Comparison of ENCODE assay signal across 8 mouse cellular contexts in genomic region chr8:111732004-111732403, GRCm38 (mm10). TPM values are rescaled to one million over a fixed set of nuclear protein-coding genes. Genes with fewer than 3 reads are reported as not detected.
DNase-seq lines count a peak whose midpoint lies in the region; ATAC-seq and TF ChIP-seq lines count a peak whose summit lies in the region.

No protein-coding gene starts in this region.

- no peaks in the 10 kb centered on the region for H3K27me3 ChIP-seq in embryonic facial prominence, embryonic 13.5 days
- no peaks in the 10 kb centered on the region for H3K27me3 ChIP-seq in limb, embryonic 10.5 days (ENCODE audit: low read depth, poor library complexity, severe bottlenecking)
- no peaks in the 10 kb centered on the region for H3K27me3 ChIP-seq in midbrain, embryonic 13.5 days
- no peaks in the 10 kb centered on the region for H3K27me3 ChIP-seq in small intestine, adult 2 months (ENCODE audit: control insufficient read depth, insufficient read depth, low read length)

- peak overlapping the region; percentile 74 for H3K4me3 ChIP-seq in embryonic facial prominence, embryonic 13.5 days
- H3K4me3 ChIP-seq in limb, embryonic 10.5 days: peak overlapping the region; percentile 92
- peak overlapping the region; percentile 75 for H3K4me3 ChIP-seq in midbrain, embryonic 13.5 days (replicated peaks)
- H3K4me3 ChIP-seq in small intestine, adult 2 months (ENCODE audit: low read depth, low read length): peak overlapping the region; percentile 94

- peak; percentile 78 for TF ChIP-seq POLR2A in small intestine, adult 2 months (IDR thresholded peaks at IDR 0.05; ENCODE audit: low read depth, low read length)

- H3K27ac ChIP-seq in embryonic facial prominence, embryonic 13.5 days: peak overlapping the region; percentile 80
- peak overlapping the region; percentile 93 for H3K27ac ChIP-seq in limb, embryonic 10.5 days
- peak overlapping the region; percentile 88 for H3K27ac ChIP-seq in midbrain, embryonic 13.5 days
- H3K27ac ChIP-seq in small intestine, adult 2 months (ENCODE audit: insufficient read depth, low read depth, low read length): peak overlapping the region; percentile 89

- no peaks in the 10 kb centered on the region for H3K9me3 ChIP-seq in embryonic facial prominence, embryonic 13.5 days
- H3K9me3 ChIP-seq in limb, embryonic 10.5 days (replicated peaks): no peaks in the 10 kb centered on the region
- H3K9me3 ChIP-seq in midbrain, embryonic 13.5 days: no peaks in the 10 kb centered on the region

- peak overlapping the region; percentile 85 for H3K9ac ChIP-seq in embryonic facial prominence, embryonic 13.5 days
- peak overlapping the region; percentile 89 for H3K9ac ChIP-seq in midbrain, embryonic 13.5 days (replicated peaks)

- WGBS in embryonic facial prominence, embryonic 13.5 days: under 1% methylated on average over 38 of the region's 41 CpGs
- WGBS in limb, embryonic 10.5 days: under 1% methylated on average over 40 of the region's 41 CpGs
- WGBS in midbrain, embryonic 13.5 days: under 1% methylated on average over 39 of the region's 41 CpGs
- WGBS in small intestine, adult 2 months: under 1% methylated on average over 41 of the region's 41 CpGs

- peak; percentile 95 for DNase-seq in 3T3-L1 (ENCODE audit: low read depth, low spot score)
- DNase-seq in adrenal gland, postnatal 36 days: peak; percentile 99 to 100
- peak; percentile 98 to 99 for DNase-seq in heart, adult 18-20 months
- DNase-seq in kidney, adult 18-20 months: peak; percentile 99
- DNase-seq in limb, embryonic 10.5 days (ENCODE audit: low spot score): peak; percentile 98

- peak; percentile 87 for ATAC-seq in embryonic facial prominence, embryonic 13.5 days (ENCODE audit: insufficient number of reproducible peaks, insufficient read depth, low FRiP score, low TSS enrichment, low read depth)
- ATAC-seq in midbrain, embryonic 13.5 days: peak; percentile 94

- H3K36me3 ChIP-seq in embryonic facial prominence, embryonic 13.5 days: 0 out of 2 replicates have a peak, but pooled peaks cover under 1% of the 10 kb centered on the region
- peaks cover 4% of the 10 kb centered on the region; the same call in 1 of the 2 replicates for H3K36me3 ChIP-seq in limb, embryonic 10.5 days
- H3K36me3 ChIP-seq in midbrain, embryonic 13.5 days: no peaks in the 10 kb centered on the region
- no peaks in the 10 kb centered on the region for H3K36me3 ChIP-seq in small intestine, adult 2 months (ENCODE audit: control insufficient read depth, insufficient read depth, low read length)

- peaks cover 83% of the 10 kb centered on the region for H3K4me1 ChIP-seq in embryonic facial prominence, embryonic 13.5 days
- peaks cover 90% of the 10 kb centered on the region for H3K4me1 ChIP-seq in limb, embryonic 10.5 days
- H3K4me1 ChIP-seq in midbrain, embryonic 13.5 days (replicated peaks): peaks cover 95% of the 10 kb centered on the region
- peaks cover 78% of the 10 kb centered on the region for H3K4me1 ChIP-seq in small intestine, adult 2 months (ENCODE audit: control insufficient read depth, insufficient read depth, insufficient read length, low read length)

- H3K4me2 ChIP-seq in embryonic facial prominence, embryonic 13.5 days: peak overlapping the region; percentile 74
- H3K4me2 ChIP-seq in midbrain, embryonic 13.5 days (replicated peaks): peak overlapping the region; percentile 84

- no peak for TF ChIP-seq CTCF in small intestine, adult 2 months (IDR thresholded peaks at IDR 0.05; ENCODE audit: extremely low read depth, insufficient read length, insufficient replicate concordance, low read depth, low read length)

RNA-seq across cellular contexts. Expression of gene Bcar1, which starts 11.6 kb away (rescaled TPM):
- total RNA-seq in adrenal gland, postnatal 36 days (2021): 10 to 100 TPM; 68.5 to 75.7 TPM
- polyA plus RNA-seq in embryonic facial prominence, embryonic 13.5 days (2015; fragmentation: Nextera tagmentation; extraction: Ambion mirVana): 35.6 and 37.3 TPM in 2 replicates
- total RNA-seq in heart, adult 18-20 months (2021): 10 to 100 TPM; 18.9 to 19.1 TPM
- 50.2 and 50.4 TPM in 2 replicates for polyA plus RNA-seq in limb, embryonic 10.5 days (2016; fragmentation: Nextera tagmentation; extraction: Ambion mirVana)
- 48.7 and 55.0 TPM in 2 replicates for polyA plus RNA-seq in midbrain, embryonic 13.5 days (2015; fragmentation: Nextera tagmentation; extraction: Ambion mirVana)
- 84.1 and 251 TPM in 2 replicates for polyA plus RNA-seq in small intestine, adult 2 months (2012; rRNA removed)

RNA-seq across cellular contexts. Expression of gene Ctrb1, which starts 41.2 kb away (rescaled TPM):
- under 1 TPM in 1 of 2 experiments, not detected in 1; 0.36 TPM for total RNA-seq in adrenal gland, postnatal 36 days (2021)
- 1.2 TPM in 1 of 2 replicates, not detected in the other for polyA plus RNA-seq in embryonic facial prominence, embryonic 13.5 days (2015; fragmentation: Nextera tagmentation; extraction: Ambion mirVana)
- not detected for total RNA-seq in heart, adult 18-20 months (2021)
- not detected in 2 replicates for polyA plus RNA-seq in limb, embryonic 10.5 days (2016; fragmentation: Nextera tagmentation; extraction: Ambion mirVana)
- 1.6 and 2.2 TPM in 2 replicates for polyA plus RNA-seq in midbrain, embryonic 13.5 days (2015; fragmentation: Nextera tagmentation; extraction: Ambion mirVana)
- polyA plus RNA-seq in small intestine, adult 2 months (2012; rRNA removed): 138 and 67,254 TPM in 2 replicates

Comparison
In these comparisons a context has a peak if more than half of its experiments do, and no peak if none do; other contexts are left out.
1. Peak in every context shown above with its lines: DNase-seq, ATAC-seq, H3K4me3 ChIP-seq and H3K27ac ChIP-seq.
2. RNA of gene Ctrb1, which starts 41.2 kb away (polyA plus RNA-seq): 138 to 67,254 TPM in small intestine, adult 2 months; 1.6 to 2.2 TPM in midbrain, embryonic 13.5 days, 1.2 TPM in embryonic facial prominence, embryonic 13.5 days and not detected in limb, embryonic 10.5 days; every median in the first group is over 10 times any median in the second.